Mouse (Mus musculus) stomach, postnatal 0 days (tissue): ENCODE results near the gene Hcar2. TPM values are rescaled to one million over a fixed set of nuclear protein-coding genes. Genes with fewer than 3 reads are reported as not detected.

Experiments used
- ATAC-seq: fragments of 200-750 bp; cut with Nextera tagmentation; 2 replicates; pipeline ENCODE4 v1.8.0; 2017; ENCODE audit not compliant: low FRiP score, low TSS enrichment
- DNase-seq: peaks from one replicate; pipeline ENCODE4 v3.0.0-alpha.2; 2016; ENCODE audit warnings: low spot score
- H3K27ac ChIP-seq: fragments of 300-500 bp; sonication (generic); replicated peaks from 2 replicates; pipeline ENCODE4 v1.5.1; 2014; ENCODE audit warnings: mild to moderate bottlenecking, control low read depth
- H3K27me3 ChIP-seq: fragments of 300-500 bp; sonication (generic); 2 replicates; pipeline ENCODE4 v1.6.1; 2014; ENCODE audit warnings: low read length; ENCODE audit not compliant: control insufficient read depth, insufficient read depth
- H3K36me3 ChIP-seq: fragments of 300-500 bp; sonication (generic); 2 replicates; pipeline ENCODE4 v1.6.1; 2014; ENCODE audit warnings: low read length, mixed read lengths; ENCODE audit not compliant: control insufficient read depth, insufficient read depth
- H3K4me1 ChIP-seq: fragments of 300-500 bp; sonication (generic); replicated peaks from 2 replicates; pipeline ENCODE4 v1.6.1; 2014; ENCODE audit warnings: antibody characterized with exemption; ENCODE audit not compliant: control insufficient read depth, insufficient read depth
- H3K4me2 ChIP-seq: fragments of 300-500 bp; sonication (generic); replicated peaks from 2 replicates; pipeline ENCODE4 v1.6.1; 2014; ENCODE audit warnings: low read depth, mild to moderate bottlenecking, control low read depth, moderate library complexity
- H3K4me3 ChIP-seq: fragments of 300-500 bp; sonication (generic); 2 replicates; pipeline ENCODE4 v1.5.1; 2014; ENCODE audit warnings: low read depth, low read length, control low read depth
- H3K9ac ChIP-seq: fragments of 300-500 bp; sonication (generic); 2 replicates; pipeline ENCODE4 v1.6.1; 2014; ENCODE audit warnings: mild to moderate bottlenecking, low read length, control low read depth, mixed read lengths
- H3K9me3 ChIP-seq: fragments of 300-500 bp; sonication (generic); 2 replicates; pipeline ENCODE4 v1.6.1; 2016; ENCODE audit warnings: low read length; ENCODE audit not compliant: control insufficient read depth
- CTCF ChIP-seq: IDR thresholded peaks from 2 replicates; pipeline ENCODE4 v1.5.1; 2016; ENCODE audit warnings: antibody characterized with exemption, low read depth, mild to moderate bottlenecking, moderate library complexity
- EP300 ChIP-seq: optimal IDR thresholded peaks from 2 replicates; pipeline ENCODE3; 2016; ENCODE audit warnings: antibody characterized with exemption
- WGBS: fragments of 180-500 bp; shearing (Covaris S2); extraction: QIAGEN DNeasy Blood & Tissue Kit; methylation state at CpG from one replicate; pipeline ENCODE4 v1.1.7; 2014; 5-methylcytosine and 5-hydroxymethylcytosine counted together
- polyA plus RNA-seq: library from polyadenylated mRNA; unstranded; fragments of >200 nt; fragmentation: Nextera tagmentation; extraction: Ambion mirVana; gene quantifications from 2 replicates; pipeline ENCODE4 v1.2.1, GENCODE M21; 2015

Hcar2 gene
- polyA plus RNA-seq, 1 experiment from 2014 or later, result 24.0 TPM

- no peaks in the 10 kb centered on the region for H3K9me3 ChIP-seq
- no peak overlapping the region for H3K27ac ChIP-seq
- H3K4me2 ChIP-seq, result no peak overlapping the region
- WGBS, result 58% methylated on average over 11 of the region's 11 CpGs
- no peak for ATAC-seq
- H3K4me3 ChIP-seq, result no peak overlapping the region
- H3K4me1 ChIP-seq, result peaks cover 3% of the 10 kb centered on the region; the same call in 1 of the 2 replicates
- H3K36me3 ChIP-seq, result 0 out of 2 replicates have a peak, but pooled peaks cover 3% of the 10 kb centered on the region
- H3K9ac ChIP-seq, result no peak overlapping the region
- TF ChIP-seq EP300, result no peak
- TF ChIP-seq CTCF, result peak; percentile 58
- peak; percentile 24 for DNase-seq
- H3K27me3 ChIP-seq, result no peaks in the 10 kb centered on the region
These were observed 38.9 kb upstream of the Hcar2 start for GRCm38 (mm10) chr5:123904059-123904672.

DNA sequence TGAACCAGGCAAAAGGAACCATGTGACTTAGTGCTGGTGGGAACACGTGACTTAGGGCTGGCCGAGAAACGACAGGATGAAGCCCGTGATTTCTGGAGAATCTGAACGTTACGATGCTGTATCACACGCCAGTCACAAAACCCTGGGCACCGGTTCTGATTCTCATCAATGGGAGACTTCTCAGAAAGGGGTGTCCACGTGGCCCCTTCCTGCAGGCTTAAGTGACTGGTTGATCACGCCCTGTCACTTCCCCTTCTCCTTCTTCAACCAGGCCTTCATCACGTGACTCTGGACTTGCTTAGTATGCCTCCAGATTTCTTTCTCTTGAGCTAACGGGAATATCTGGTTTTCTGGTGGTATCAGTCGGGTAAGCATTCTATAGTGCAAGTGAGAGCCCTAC lies 32.1 kb upstream of the Hcar2 start:
- TF ChIP-seq CTCF, result no peak
- TF ChIP-seq EP300, result no peak
- ATAC-seq (no peak), DNase-seq (no peak)
- H3K9me3 ChIP-seq, result no peaks in the 10 kb centered on the region
- no peak overlapping the region for H3K9ac ChIP-seq
- H3K27me3 ChIP-seq, result no peaks in the 10 kb centered on the region
- H3K36me3 ChIP-seq, result no peaks in the 10 kb centered on the region
- no peak overlapping the region for H3K4me3 ChIP-seq
- no peak overlapping the region for H3K27ac ChIP-seq
- H3K4me1 ChIP-seq, result no peaks in the 10 kb centered on the region
- no peak overlapping the region for H3K4me2 ChIP-seq
- 76% methylated on average over 13 of the region's 13 CpGs for WGBS

DNA sequence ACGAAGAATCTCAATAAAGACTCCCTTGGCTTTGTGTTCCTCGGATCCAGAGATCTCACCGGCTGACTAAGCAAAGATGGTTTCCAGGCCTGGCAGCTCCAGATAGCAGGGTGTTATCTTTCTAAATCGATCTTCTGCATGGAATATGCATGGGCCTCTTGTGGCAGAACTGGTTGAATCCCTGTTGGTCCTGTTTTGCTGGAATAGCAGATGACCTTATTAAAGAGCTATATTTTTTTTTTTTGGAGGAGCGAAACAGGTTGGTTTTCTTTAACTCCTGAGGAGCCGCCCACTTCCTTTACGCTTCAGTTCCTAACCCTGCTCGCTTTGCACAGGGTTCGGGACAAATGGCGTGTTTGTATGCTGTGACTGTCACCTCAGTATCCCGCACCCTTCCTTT lies 31.1 kb upstream of the Hcar2 start:
- no peak for DNase-seq
- H3K9me3 ChIP-seq, result no peaks in the 10 kb centered on the region
- H3K36me3 ChIP-seq, result no peaks in the 10 kb centered on the region
- H3K9ac ChIP-seq, result no peak overlapping the region
- TF ChIP-seq CTCF, result no peak
- TF ChIP-seq EP300, result peak; percentile 90
- no peaks in the 10 kb centered on the region for H3K27me3 ChIP-seq
- no peak overlapping the region for H3K4me3 ChIP-seq
- H3K4me2 ChIP-seq, result no peak overlapping the region
- H3K27ac ChIP-seq, result peak overlapping the region; percentile 56
- WGBS, result 65% methylated on average over 11 of the region's 11 CpGs
- no peak for ATAC-seq
- no peaks in the 10 kb centered on the region for H3K4me1 ChIP-seq

- ATAC-seq (no peak), DNase-seq (no peak)
- Histone ChIP-seq H3K27ac (no peak overlapping the region), H3K36me3 (no peaks in the 10 kb centered on the region), H3K4me3 (no peak overlapping the region), H3K9me3 (no peaks in the 10 kb centered on the region), H3K4me2 (no peak overlapping the region), H3K9ac (no peak overlapping the region), H3K27me3 (no peaks in the 10 kb centered on the region), H3K4me1 (no peaks in the 10 kb centered on the region)
- WGBS, result 80% methylated on average over 5 of the region's 5 CpGs
- TF ChIP-seq EP300 (no peak), CTCF (no peak)
These were observed 28.2 kb upstream of the Hcar2 start for GRCm38 (mm10) chr5:123893520-123893919.

GRCm38 (mm10) chr5:123891669-123892068 lies 26.4 kb upstream of the Hcar2 start:
- no peaks in the 10 kb centered on the region for H3K36me3 ChIP-seq
- TF ChIP-seq EP300 (no peak), CTCF (no peak)
- 39% methylated on average over 6 of the region's 6 CpGs for WGBS
- H3K4me1 ChIP-seq, result no peaks in the 10 kb centered on the region
- H3K27ac ChIP-seq, result no peak overlapping the region
- H3K4me2 ChIP-seq, result no peak overlapping the region
- H3K27me3 ChIP-seq, result no peaks in the 10 kb centered on the region
- no peak overlapping the region for H3K4me3 ChIP-seq
- H3K9ac ChIP-seq, result no peak overlapping the region
- ATAC-seq (peak; percentile 70; the same call in 1 of the 2 replicates), DNase-seq (peak; percentile 58)
- H3K9me3 ChIP-seq, result no peaks in the 10 kb centered on the region

DNA sequence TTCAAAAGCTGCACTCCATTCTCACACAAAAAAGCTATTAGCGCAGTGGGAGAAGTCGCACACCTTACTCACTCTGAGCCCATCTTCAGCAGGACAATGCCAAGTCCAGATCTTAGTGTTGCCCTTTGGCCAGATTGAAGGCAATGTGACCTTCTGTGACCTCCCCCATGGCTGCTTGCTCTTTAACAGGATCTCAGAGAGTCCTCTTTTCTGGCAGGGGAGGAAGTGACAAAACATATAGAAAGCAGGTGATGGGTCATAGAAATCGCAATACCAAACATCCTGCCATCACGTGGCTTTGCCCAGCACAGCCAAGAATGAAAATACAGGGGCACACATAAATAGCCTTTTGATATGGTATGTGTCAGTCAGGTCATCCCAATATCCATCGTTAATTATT lies 25.7 kb upstream of the Hcar2 start:
- Histone ChIP-seq H3K27ac (no peak overlapping the region), H3K27me3 (no peaks in the 10 kb centered on the region), H3K9me3 (no peaks in the 10 kb centered on the region), H3K9ac (no peak overlapping the region), H3K4me1 (no peaks in the 10 kb centered on the region), H3K4me3 (no peak overlapping the region), H3K36me3 (no peaks in the 10 kb centered on the region), H3K4me2 (no peak overlapping the region)
- ATAC-seq (no peak), DNase-seq (no peak)
- 80% methylated on average over 5 of the region's 5 CpGs for WGBS
- no peak for TF ChIP-seq CTCF
